8 mouse cellular contexts compared by ENCODE assay signal in genomic region chr17:34931061-34931734, GRCm38 (mm10). TPM values are rescaled to one million over a fixed set of nuclear protein-coding genes. Genes with fewer than 3 reads are reported as not detected.
A peak's percentile ranks its signal among the peaks of the same experiment; 100 is the strongest.
DNase-seq lines count a peak whose midpoint lies in the region; ATAC-seq and TF ChIP-seq lines count a peak whose summit lies in the region.

TSS of gene Neu1 (plus strand) at chr17:34931253.

- H3K36me3 ChIP-seq in ES-Bruce4 (ENCODE audit: control insufficient read depth, insufficient read depth, low read length, poor library complexity, severe bottlenecking), result no peaks in the 10 kb centered on the region
- peaks cover 20% of the 10 kb centered on the region; the same call in 1 of the 2 replicates for H3K36me3 ChIP-seq in forebrain, embryonic 13.5 days (ENCODE audit: poor library complexity, severe bottlenecking)
- H3K36me3 ChIP-seq in liver, postnatal 0 days (replicated peaks; ENCODE audit: insufficient read depth, low read length), result peaks cover 5% of the 10 kb centered on the region; the same call in 1 of the 2 replicates
- peaks cover 8% of the 10 kb centered on the region; the same call in 1 of the 2 replicates for H3K36me3 ChIP-seq in neural tube, embryonic 14.5 days (ENCODE audit: control insufficient read depth, insufficient read depth, low read length)

- no peak within 1 kb of the TSS for H3K27ac ChIP-seq in ES-Bruce4 (ENCODE audit: insufficient read depth, low read length)
- H3K27ac ChIP-seq in forebrain, embryonic 13.5 days, result peak within 1 kb of the TSS; percentile 40
- H3K27ac ChIP-seq in liver, postnatal 0 days (ENCODE audit: low read depth), result peak within 1 kb of the TSS; percentile 66
- H3K27ac ChIP-seq in neural tube, embryonic 14.5 days (ENCODE audit: low read depth, low read length), result peak within 1 kb of the TSS; percentile 73; the same call in 1 of the 2 replicates

- peak; percentile 53 for TF ChIP-seq CTCF in ES-Bruce4 (IDR thresholded peaks at IDR 0.05; ENCODE audit: low read depth, low read length)
- peak; percentile 89 for TF ChIP-seq CTCF in liver, postnatal 0 days (IDR thresholded peaks at IDR 0.05; ENCODE audit: low read depth)

- H3K4me1 ChIP-seq in ES-Bruce4 (ENCODE audit: control insufficient read depth, insufficient read depth, low read length), result peaks cover 2% of the 10 kb centered on the region
- peaks cover 9% of the 10 kb centered on the region for H3K4me1 ChIP-seq in forebrain, embryonic 13.5 days
- H3K4me1 ChIP-seq in liver, postnatal 0 days (ENCODE audit: insufficient read depth), result peaks cover 30% of the 10 kb centered on the region
- 0 out of 2 replicates have a peak, but pooled peaks cover 5% of the 10 kb centered on the region for H3K4me1 ChIP-seq in neural tube, embryonic 14.5 days (ENCODE audit: control insufficient read depth, insufficient read depth, low read length)

- H3K27me3 ChIP-seq in ES-Bruce4 (ENCODE audit: control insufficient read depth, insufficient read depth, low read length, poor library complexity, severe bottlenecking), result no peaks in the 10 kb centered on the region
- no peaks in the 10 kb centered on the region for H3K27me3 ChIP-seq in forebrain, embryonic 13.5 days
- H3K27me3 ChIP-seq in liver, postnatal 0 days (ENCODE audit: insufficient read depth, low read length), result no peaks in the 10 kb centered on the region
- no peaks in the 10 kb centered on the region for H3K27me3 ChIP-seq in neural tube, embryonic 14.5 days (ENCODE audit: control insufficient read depth, insufficient read depth, low read length)

- no peak for TF ChIP-seq POLR2A in ES-Bruce4 (IDR thresholded peaks at IDR 0.05; ENCODE audit: insufficient read depth, low read length)

- H3K4me2 ChIP-seq in forebrain, embryonic 13.5 days, result peak within 1 kb of the TSS; percentile 98
- H3K4me2 ChIP-seq in liver, postnatal 0 days (ENCODE audit: low read depth, low read length), result peak within 1 kb of the TSS; percentile 98
- H3K4me2 ChIP-seq in neural tube, embryonic 14.5 days (ENCODE audit: low read depth, low read length), result peak within 1 kb of the TSS; percentile 98

- no peak for TF ChIP-seq EP300 in ES-Bruce4 (IDR thresholded peaks at IDR 0.05; ENCODE audit: insufficient read depth, low read depth, low read length)
- peak; percentile 22; the same call in 1 of the 2 replicates for TF ChIP-seq EP300 in liver, postnatal 0 days (IDR thresholded peaks at IDR 0.05; ENCODE audit: low read depth)

- H3K9me3 ChIP-seq in ES-Bruce4 (replicated peaks; ENCODE audit: control insufficient read depth, insufficient read depth, low read length, poor library complexity, severe bottlenecking), result no peaks in the 10 kb centered on the region
- H3K9me3 ChIP-seq in forebrain, embryonic 13.5 days (replicated peaks), result no peaks in the 10 kb centered on the region
- no peaks in the 10 kb centered on the region for H3K9me3 ChIP-seq in liver, postnatal 0 days (ENCODE audit: low read length)
- H3K9me3 ChIP-seq in neural tube, embryonic 14.5 days (ENCODE audit: control insufficient read depth, low read length), result no peaks in the 10 kb centered on the region

- H3K4me3 ChIP-seq in ES-Bruce4 (ENCODE audit: low read depth, low read length), result peak within 1 kb of the TSS; percentile 92
- peak within 1 kb of the TSS; percentile 80 for H3K4me3 ChIP-seq in forebrain, embryonic 13.5 days
- peak within 1 kb of the TSS; percentile 80 for H3K4me3 ChIP-seq in liver, postnatal 0 days (ENCODE audit: low read depth, low read length)
- peak within 1 kb of the TSS; percentile 75 for H3K4me3 ChIP-seq in neural tube, embryonic 14.5 days (ENCODE audit: low read depth, low read length)

- intact Hi-C loops in heart, postnatal 10 days (cut with DNase I), result loop anchor here (2.0 to 5.0 kb wide), 2 partner anchors 16 to 289 kb away; partner anchors contain the start of gene Fkbpl

- WGBS in forebrain, embryonic 13.5 days, result under 1% methylated on average over 37 of the region's 38 CpGs
- WGBS in large intestine, adult 2 months, result under 1% methylated on average over 38 of the region's 38 CpGs
- WGBS in liver, postnatal 0 days (ENCODE audit: insufficient replicate concordance), result under 1% methylated on average over 37 of the region's 38 CpGs
- WGBS in neural tube, embryonic 14.5 days, result under 1% methylated on average over 37 of the region's 38 CpGs

- peak; percentile 92 for ATAC-seq in cerebellum, adult (ENCODE audit: insufficient number of reproducible peaks, low FRiP score, low TSS enrichment)
- peak; percentile 98 for ATAC-seq in forebrain, embryonic 13.5 days
- peak; percentile 96 for ATAC-seq in liver, postnatal 0 days
- ATAC-seq in neural tube, embryonic 14.5 days (ENCODE audit: low read depth), result peak; percentile 97

- H3K9ac ChIP-seq in ES-Bruce4 (ENCODE audit: low read depth, poor library complexity, severe bottlenecking), result peak within 1 kb of the TSS; percentile 60
- H3K9ac ChIP-seq in forebrain, embryonic 13.5 days, result peak within 1 kb of the TSS; percentile 90
- H3K9ac ChIP-seq in liver, postnatal 0 days (replicated peaks), result peak within 1 kb of the TSS; percentile 79
- peak within 1 kb of the TSS; percentile 89 for H3K9ac ChIP-seq in neural tube, embryonic 14.5 days (replicated peaks; ENCODE audit: low read depth, low read length)

- DNase-seq in heart, postnatal 10 days, result peak; percentile 99
- DNase-seq in large intestine, adult 2 months (ENCODE audit: low read depth, low spot score), result peak; percentile 95
- peak; percentile 97 for DNase-seq in liver, postnatal 0 days
- peak; percentile 98 for DNase-seq in testis, postnatal 10 days (ENCODE audit: low spot score)

RNA-seq across cellular contexts. Expression of gene Neu1, which starts in this region (rescaled TPM):
- polyA plus RNA-seq in ES-Bruce4 (2011; ENCODE audit: insufficient read depth, insufficient read length, low read depth, missing spikeins), result 13.6 and 15.1 TPM in 2 replicates
- 18.0 and 18.7 TPM in 2 replicates for polyA plus RNA-seq in forebrain, embryonic 13.5 days (2015; fragmentation: Nextera tagmentation; extraction: Ambion mirVana)
- total RNA-seq in heart, postnatal 10 days (2021), result 10 to 100 TPM; 12.2 to 12.6 TPM
- polyA plus RNA-seq in large intestine, adult 2 months (2012; rRNA removed), result 64.9 and 118 TPM in 2 replicates
- polyA plus RNA-seq in liver, postnatal 0 days (2015; fragmentation: Nextera tagmentation; extraction: Ambion mirVana), result 35.6 and 40.3 TPM in 2 replicates
- 27.4 and 30.1 TPM in 2 replicates for polyA plus RNA-seq in neural tube, embryonic 14.5 days (2014; fragmentation: Nextera tagmentation; extraction: Ambion mirVana)
